Mouse (Mus musculus) liver, embryonic 14.5 days (tissue): Measurements from ENCODE around the gene C1qtnf9. TPM values are rescaled to one million over a fixed set of nuclear protein-coding genes. Genes with fewer than 3 reads are reported as not detected.

Experiments used
- ATAC-seq: fragments of 200-750 bp; cut with Nextera tagmentation; 2 replicates; pipeline ENCODE4 v1.8.0; 2017; ENCODE audit warnings: moderate number of reproducible peaks, mild to moderate bottlenecking, moderate library complexity; ENCODE audit not compliant: insufficient read depth
- DNase-seq, 3 experiments: peaks; one replicate each; pipeline ENCODE4 v3.0.0-alpha.2; 2012 to 2013; ENCODE audit warnings: low read depth in 3 of 3, low spot score in 3 of 3
- H3K27ac ChIP-seq: fragments of 300-500 bp; sonication (generic); 2 replicates; pipeline ENCODE4 v1.5.1; 2014; ENCODE audit warnings: moderate library complexity, mild to moderate bottlenecking, control low read depth, inconsistent platforms
- H3K27me3 ChIP-seq: fragments of 300-500 bp; sonication (generic); 2 replicates; pipeline ENCODE4 v1.6.1; 2014; ENCODE audit warnings: mild to moderate bottlenecking, low read length, moderate library complexity; ENCODE audit not compliant: control insufficient read depth, insufficient read depth
- H3K36me3 ChIP-seq: fragments of 300-500 bp; sonication (generic); replicated peaks from 2 replicates; pipeline ENCODE4 v1.6.1; 2014; ENCODE audit warnings: low read depth; ENCODE audit not compliant: control insufficient read depth, insufficient read depth
- H3K4me1 ChIP-seq, 2 experiments: fragments of 200-500 bp in 1 of 2; fragments of 300-500 bp in 1 of 2; sonication (generic) in 1 of 2; replicated peaks; 2 replicates each; pipeline ENCODE4 v1.6.1; 2012 to 2014; ENCODE audit warnings: antibody characterized with exemption in 1 of 2, inconsistent platforms in 1 of 2, low read length in 1 of 2; ENCODE audit not compliant: control insufficient read depth in 2 of 2, insufficient read depth in 2 of 2
- H3K4me2 ChIP-seq: fragments of 300-500 bp; sonication (generic); 2 replicates; pipeline ENCODE4 v1.6.1; 2014; ENCODE audit warnings: low read depth, mild to moderate bottlenecking, control low read depth, moderate library complexity
- H3K4me3 ChIP-seq, 2 experiments: fragments of 200-500 bp in 1 of 2; fragments of 300-500 bp in 1 of 2; sonication (generic) in 1 of 2; 2 replicates each; pipeline ENCODE4 v1.5.1; 2012 to 2014; ENCODE audit warnings: low read depth in 2 of 2, low read length in 2 of 2, mild to moderate bottlenecking in 2 of 2, control low read depth in 1 of 2, inconsistent platforms in 1 of 2, moderate library complexity in 1 of 2; ENCODE audit not compliant: insufficient read depth in 1 of 2
- H3K9ac ChIP-seq: fragments of 300-500 bp; sonication (generic); replicated peaks from 2 replicates; pipeline ENCODE4 v1.6.1; 2014; ENCODE audit warnings: mild to moderate bottlenecking, control low read depth, moderate library complexity
- H3K9me3 ChIP-seq: fragments of 300-500 bp; sonication (generic); 2 replicates; pipeline ENCODE4 v1.6.1; 2016; ENCODE audit warnings: low read length, mixed read lengths; ENCODE audit not compliant: control insufficient read depth
- CTCF ChIP-seq: IDR thresholded peaks from 2 replicates; pipeline ENCODE4 v1.5.1; 2016; ENCODE audit warnings: antibody characterized with exemption, low read depth, control low read depth
- EP300 ChIP-seq: IDR thresholded peaks from 2 replicates; pipeline ENCODE4 v1.6.1; 2016; ENCODE audit warnings: antibody characterized with exemption, low read depth
- WGBS: fragments of 180-500 bp; shearing (Covaris S2); extraction: QIAGEN DNeasy Blood & Tissue Kit; methylation state at CpG from one replicate; pipeline ENCODE4 v1.1.7; 2014; ENCODE audit not compliant: insufficient replicate concordance; 5-methylcytosine and 5-hydroxymethylcytosine counted together
- polyA plus RNA-seq, 2 experiments: library from polyadenylated mRNA; depleted of rRNA in 1 of 2; stranded (reverse) in 1 of 2; unstranded in 1 of 2; fragments of >200 nt; fragmentation: Nextera tagmentation in 1 of 2; extraction: Ambion mirVana in 1 of 2; gene quantifications; 2 replicates each; pipeline versions ENCODE4 v1.2.1 to v1.2.3; 2012 to 2014

C1qtnf9 gene
- polyA plus RNA-seq (2012; rRNA removed), result 0.09 and 0.18 TPM in 2 replicates
- 0.09 TPM in 1 of 2 replicates, not detected in the other for polyA plus RNA-seq (2014; fragmentation: Nextera tagmentation; extraction: Ambion mirVana)

- no peaks in the 10 kb centered on the region for H3K9me3 ChIP-seq
- H3K4me3 ChIP-seq, result no peak within 1 kb of the TSS
- no peak within 1 kb of the TSS for H3K4me2 ChIP-seq
- no peaks in the 10 kb centered on the region for H3K27me3 ChIP-seq
- 55% methylated on average over 4 of the region's 4 CpGs for WGBS
- peaks cover 0 to 2% of the 10 kb centered on the region in 2 experiments; a peak in 2 of 4 replicates for H3K4me1 ChIP-seq
- no peaks in the 10 kb centered on the region for H3K36me3 ChIP-seq
- ATAC-seq (no peak), DNase-seq (no peak)
- TF ChIP-seq EP300, result no peak
- no peak within 1 kb of the TSS for H3K9ac ChIP-seq
- H3K27ac ChIP-seq, result no peak within 1 kb of the TSS
Observed at GRCm38 (mm10) chr14:60767884-60768283, at the start of gene C1qtnf9. Gene C1qtnf9 (plus strand): TSS chr14:60768134.

- no peak overlapping the region for H3K9ac ChIP-seq
- H3K4me2 ChIP-seq, result no peak overlapping the region
- H3K4me3 ChIP-seq, result no peak overlapping the region
- ATAC-seq (no peak), DNase-seq (no peak)
- no peaks in the 10 kb centered on the region for H3K27me3 ChIP-seq
- no peak overlapping the region for H3K27ac ChIP-seq
- H3K36me3 ChIP-seq, result no peaks in the 10 kb centered on the region
- H3K9me3 ChIP-seq, result no peaks in the 10 kb centered on the region
- TF ChIP-seq EP300 (no peak), CTCF (no peak)
- H3K4me1 ChIP-seq, result peaks cover 2 to 20% of the 10 kb centered on the region in 2 experiments; a peak in 3 of 4 replicates
- 23% methylated on average over 8 of the region's 8 CpGs for WGBS
Observed at GRCm38 (mm10) chr14:60721304-60721703, 46.6 kb upstream of the C1qtnf9 start.

GRCm38 (mm10) chr14:60721938-60722337, 46.0 kb upstream of the C1qtnf9 start:
- Histone ChIP-seq H3K9me3 (no peaks in the 10 kb centered on the region), H3K36me3 (no peaks in the 10 kb centered on the region), H3K4me3 (no peak overlapping the region), H3K27me3 (no peaks in the 10 kb centered on the region), H3K9ac (no peak overlapping the region), H3K27ac (no peak overlapping the region), H3K4me1 (peaks cover 2 to 20% of the 10 kb centered on the region in 2 experiments; a peak in 3 of 4 replicates), H3K4me2 (no peak overlapping the region)
- ATAC-seq (no peak), DNase-seq (no peak)
- TF ChIP-seq CTCF, result no peak
- TF ChIP-seq EP300, result no peak
- WGBS, result 31% methylated on average over 3 of the region's 3 CpGs

GRCm38 (mm10) chr14:60726091-60726490, 41.8 kb upstream of the C1qtnf9 start:
- DNase-seq (no peak), ATAC-seq (no peak)
- Histone ChIP-seq H3K4me1 (peaks cover 0 to 12% of the 10 kb centered on the region in 2 experiments; a peak in 2 of 4 replicates), H3K9ac (no peak overlapping the region), H3K36me3 (no peaks in the 10 kb centered on the region), H3K27me3 (no peaks in the 10 kb centered on the region), H3K27ac (no peak overlapping the region), H3K4me2 (no peak overlapping the region), H3K9me3 (no peaks in the 10 kb centered on the region), H3K4me3 (no peak overlapping the region)
- no peak for TF ChIP-seq CTCF
- no peak for TF ChIP-seq EP300
- 52% methylated on average over 6 of the region's 6 CpGs for WGBS

GRCm38 (mm10) chr14:60727130-60727529, 40.8 kb upstream of the C1qtnf9 start:
- WGBS, result 52% methylated on average over 4 of the region's 4 CpGs
- Histone ChIP-seq H3K4me1 (peaks cover 0 to 5% of the 10 kb centered on the region in 2 experiments; a peak in 2 of 4 replicates), H3K4me2 (no peak overlapping the region), H3K27me3 (no peaks in the 10 kb centered on the region), H3K36me3 (no peaks in the 10 kb centered on the region), H3K9me3 (no peaks in the 10 kb centered on the region), H3K4me3 (no peak overlapping the region), H3K9ac (no peak overlapping the region), H3K27ac (no peak overlapping the region)
- no peak for DNase-seq
- ATAC-seq, result no peak
- TF ChIP-seq EP300 (no peak), CTCF (no peak)
